Mouse (Mus musculus): Measurements from ENCODE around the gene Pgam2. TPM values are rescaled to one million over a fixed set of nuclear protein-coding genes. Genes with fewer than 3 reads are reported as not detected.

Gene Pgam2
- total RNA-seq, 2 experiments from 2014 or later, result 2,411 to 2,775 TPM

GRCm38 (mm10) chr11:5766019-5766418 is 37.5 kb downstream of the Pgam2 start:
- DNase-seq, result no peak

GRCm38 (mm10) chr11:5762633-5762982 is 40.9 kb downstream of the Pgam2 start:
- no peak for DNase-seq

- peak; percentile 96 for DNase-seq
Observed at GRCm38 (mm10) chr11:5761820-5762632, 41.5 kb downstream of the Pgam2 start, which contains the start of gene Urgcp. TSS of gene Urgcp (minus strand) at chr11:5762376.

- DNase-seq, result no peak
Observed at GRCm38 (mm10) chr11:5753755-5754154, 49.8 kb downstream of the Pgam2 start.

Other genes starting within 250 kb of the Pgam2 start
- not detected for gene Ankrd36, start 234.0 kb downstream of the Pgam2 start, total RNA-seq (2021)
- gene Mrps24, start 88.1 kb downstream of the Pgam2 start, total RNA-seq (2021), result 10 to 100 TPM; 84.8 to 90.6 TPM
- gene Urgcp, start 41.4 kb downstream of the Pgam2 start, total RNA-seq (2021), result 10 to 100 TPM; 29.1 to 42.0 TPM
- gene Dbnl, start 15.2 kb downstream of the Pgam2 start, total RNA-seq (2021), result 10 to 100 TPM; 23.6 to 27.1 TPM
- 1 to 10 TPM; 4.3 to 8.7 TPM for gene Polm, start 34.3 kb upstream of the Pgam2 start, total RNA-seq (2021)
- 10 to 100 TPM; 46.5 to 59.8 TPM for gene Aebp1, start 58.2 kb upstream of the Pgam2 start, total RNA-seq (2021)
- gene Pold2, start 74.6 kb upstream of the Pgam2 start, total RNA-seq (2021), result 10 to 100 TPM; 36.7 to 45.4 TPM
- not detected for gene Myl7, start 95.0 kb upstream of the Pgam2 start, total RNA-seq (2021)
- not detected for gene Gck, start 146.3 kb upstream of the Pgam2 start, total RNA-seq (2021)
- gene Ykt6, start 152.0 kb upstream of the Pgam2 start, total RNA-seq (2021), result 10 to 100 TPM; 46.7 to 50.4 TPM

All from gastrocnemius, postnatal 10 days (tissue).